Mouse (Mus musculus): Measurements from ENCODE around the gene 2610318N02Rik. TPM values are rescaled to one million over a fixed set of nuclear protein-coding genes. Genes with fewer than 3 reads are reported as not detected.

The 2610318N02Rik gene
- polyA plus RNA-seq, 1 experiment = 2.5 TPM

GRCm38 (mm10) chr16:17078101-17078500, 46.9 kb downstream of the 2610318N02Rik start:
- H3K4me3 ChIP-seq (ENCODE audit: insufficient read depth, low read length) = no peak overlapping the region
- H3K4me1 ChIP-seq (ENCODE audit: control insufficient read depth, insufficient read depth, low read length) = no peaks in the 10 kb centered on the region; the same call in 1 of the 2 replicates
- no peak for TF ChIP-seq POLR2A (IDR thresholded peaks at IDR 0.05; ENCODE audit: extremely low read depth, insufficient read depth, low read length)
- no peak for TF ChIP-seq CTCF (IDR thresholded peaks at IDR 0.05; ENCODE audit: extremely low read depth, insufficient read depth, low read length)
- no peak overlapping the region for H3K27ac ChIP-seq (ENCODE audit: insufficient read depth, low read length)

GRCm38 (mm10) chr16:17076869-17077268, 48.1 kb downstream of the 2610318N02Rik start:
- Histone ChIP-seq H3K27ac (ENCODE audit: insufficient read depth, low read length) (no peak overlapping the region), H3K4me3 (ENCODE audit: insufficient read depth, low read length) (no peak overlapping the region), H3K4me1 (ENCODE audit: control insufficient read depth, insufficient read depth, low read length) (no peaks in the 10 kb centered on the region; the same call in 1 of the 2 replicates)
- TF ChIP-seq CTCF (IDR thresholded peaks at IDR 0.05; ENCODE audit: extremely low read depth, insufficient read depth, low read length) (no peak), POLR2A (IDR thresholded peaks at IDR 0.05; ENCODE audit: extremely low read depth, insufficient read depth, low read length) (no peak)

- H3K4me1 ChIP-seq (ENCODE audit: control insufficient read depth, insufficient read depth, low read length) = no peaks in the 10 kb centered on the region; the same call in 1 of the 2 replicates
- TF ChIP-seq CTCF (IDR thresholded peaks at IDR 0.05; ENCODE audit: extremely low read depth, insufficient read depth, low read length) (no peak), POLR2A (IDR thresholded peaks at IDR 0.05; ENCODE audit: extremely low read depth, insufficient read depth, low read length) (no peak)
- no peak overlapping the region for H3K27ac ChIP-seq (ENCODE audit: insufficient read depth, low read length)
- no peak overlapping the region for H3K4me3 ChIP-seq (ENCODE audit: insufficient read depth, low read length)
Observed at GRCm38 (mm10) chr16:17076301-17076700, 48.7 kb downstream of the 2610318N02Rik start.

- H3K27ac ChIP-seq (ENCODE audit: insufficient read depth, low read length) = no peak overlapping the region
- no peak overlapping the region for H3K4me3 ChIP-seq (ENCODE audit: insufficient read depth, low read length)
- TF ChIP-seq POLR2A (IDR thresholded peaks at IDR 0.05; ENCODE audit: extremely low read depth, insufficient read depth, low read length) (no peak), CTCF (IDR thresholded peaks at IDR 0.05; ENCODE audit: extremely low read depth, insufficient read depth, low read length) (no peak)
- H3K4me1 ChIP-seq (ENCODE audit: control insufficient read depth, insufficient read depth, low read length) = no peaks in the 10 kb centered on the region; the same call in 1 of the 2 replicates
Observed at GRCm38 (mm10) chr16:17073000-17073399, 52.0 kb downstream of the 2610318N02Rik start.

- no peaks in the 10 kb centered on the region; the same call in 1 of the 2 replicates for H3K4me1 ChIP-seq (ENCODE audit: control insufficient read depth, insufficient read depth, low read length)
- no peak overlapping the region for H3K27ac ChIP-seq (ENCODE audit: insufficient read depth, low read length)
- no peak for TF ChIP-seq CTCF (IDR thresholded peaks at IDR 0.05; ENCODE audit: extremely low read depth, insufficient read depth, low read length)
- TF ChIP-seq POLR2A (IDR thresholded peaks at IDR 0.05; ENCODE audit: extremely low read depth, insufficient read depth, low read length) = no peak
- H3K4me3 ChIP-seq (ENCODE audit: insufficient read depth, low read length) = peak overlapping the region; percentile 99; the same call in 1 of the 2 replicates
Observed at GRCm38 (mm10) chr16:17070716-17071115, 54.3 kb downstream of the 2610318N02Rik start.

GRCm38 (mm10) chr16:17069511-17070443, 55.2 kb downstream of the 2610318N02Rik start, which contains the start of gene Ypel1:
Gene Ypel1 (plus strand): TSS chr16:17069696.
- H3K4me1 ChIP-seq (ENCODE audit: control insufficient read depth, insufficient read depth, low read length) = no peaks in the 10 kb centered on the region; the same call in 1 of the 2 replicates
- TF ChIP-seq CTCF (IDR thresholded peaks at IDR 0.05; ENCODE audit: extremely low read depth, insufficient read depth, low read length) = no peak
- peak; percentile 42; the same call in 1 of the 2 replicates for TF ChIP-seq POLR2A (IDR thresholded peaks at IDR 0.05; ENCODE audit: extremely low read depth, insufficient read depth, low read length)
- peak within 1 kb of the TSS; percentile 99 for H3K4me3 ChIP-seq (ENCODE audit: insufficient read depth, low read length)
- peak within 1 kb of the TSS; percentile 95 for H3K27ac ChIP-seq (ENCODE audit: insufficient read depth, low read length)

- H3K27ac ChIP-seq (ENCODE audit: insufficient read depth, low read length) = no peak overlapping the region
- no peak overlapping the region for H3K4me3 ChIP-seq (ENCODE audit: insufficient read depth, low read length)
- TF ChIP-seq POLR2A (IDR thresholded peaks at IDR 0.05; ENCODE audit: extremely low read depth, insufficient read depth, low read length) = no peak
- no peak for TF ChIP-seq CTCF (IDR thresholded peaks at IDR 0.05; ENCODE audit: extremely low read depth, insufficient read depth, low read length)
- no peaks in the 10 kb centered on the region; the same call in 1 of the 2 replicates for H3K4me1 ChIP-seq (ENCODE audit: control insufficient read depth, insufficient read depth, low read length)
Observed at GRCm38 (mm10) chr16:17067552-17067951, 57.4 kb downstream of the 2610318N02Rik start.

Other genes starting within 250 kb of the 2610318N02Rik start
- gene Ppm1f, start 228.7 kb downstream of the 2610318N02Rik start, polyA plus RNA-seq (2012; rRNA removed) = 41.7 and 43.9 TPM in 2 replicates
- 291 and 296 TPM in 2 replicates for gene Mapk1, start 141.8 kb downstream of the 2610318N02Rik start, polyA plus RNA-seq (2012; rRNA removed)
- gene Ypel1, start 55.5 kb downstream of the 2610318N02Rik start, polyA plus RNA-seq (2012; rRNA removed) = 32.6 and 33.0 TPM in 2 replicates
- gene Ppil2, start 13.9 kb downstream of the 2610318N02Rik start, polyA plus RNA-seq (2012; rRNA removed) = 108 and 114 TPM in 2 replicates
- 16.7 and 18.4 TPM in 2 replicates for gene Sdf2l1, start 7.2 kb upstream of the 2610318N02Rik start, polyA plus RNA-seq (2012; rRNA removed)
- 30.5 and 30.6 TPM in 2 replicates for gene Ydjc, start 19.5 kb upstream of the 2610318N02Rik start, polyA plus RNA-seq (2012; rRNA removed)
- 5.6 and 6.3 TPM in 2 replicates for gene Ccdc116, start 22.1 kb upstream of the 2610318N02Rik start, polyA plus RNA-seq (2012; rRNA removed)
- gene Ube2l3, start 77.5 kb upstream of the 2610318N02Rik start, polyA plus RNA-seq (2012; rRNA removed) = 124 and 129 TPM in 2 replicates
- gene Rimbp3, start 83.4 kb upstream of the 2610318N02Rik start, polyA plus RNA-seq (2012; rRNA removed) = 0.63 and 1.0 TPM in 2 replicates
- gene Hic2, start 108.4 kb upstream of the 2610318N02Rik start, polyA plus RNA-seq (2012; rRNA removed) = 5.7 and 6.0 TPM in 2 replicates
- 315 and 327 TPM in 2 replicates for gene Tmem191c, start 150.9 kb upstream of the 2610318N02Rik start, polyA plus RNA-seq (2012; rRNA removed)
- gene Serpind1, start 206.2 kb upstream of the 2610318N02Rik start, polyA plus RNA-seq (2012; rRNA removed) = 3.8 TPM in 2 replicates

Measured in cortical plate, adult 2 months (tissue).